Mouse (Mus musculus): ENCODE measurements at regions not wholly inside any gene's neighbourhood (a gene's known extent, or its start where the extent isn't known, plus 50 kb on each side); places are given as distances from the start of the nearest gene placed in this dataset.
"Not testable (repeated sequence)": the region's sequence is repeated elsewhere in the genome, so short reads cannot be mapped to it uniquely, and the experiment has no call there.

GRCm38 (mm10) chr2:147307488-147308386, 54.0 kb upstream of the Pax1 start:
- DNase-seq: peak; percentile 13

- DNase-seq: no peak
Observed at GRCm38 (mm10) chr2:147306728-147307127, 55.0 kb upstream of the Pax1 start.

GRCm38 (mm10) chr2:147305262-147305661, 56.5 kb upstream of the Pax1 start:
- no peak for DNase-seq

DNA sequence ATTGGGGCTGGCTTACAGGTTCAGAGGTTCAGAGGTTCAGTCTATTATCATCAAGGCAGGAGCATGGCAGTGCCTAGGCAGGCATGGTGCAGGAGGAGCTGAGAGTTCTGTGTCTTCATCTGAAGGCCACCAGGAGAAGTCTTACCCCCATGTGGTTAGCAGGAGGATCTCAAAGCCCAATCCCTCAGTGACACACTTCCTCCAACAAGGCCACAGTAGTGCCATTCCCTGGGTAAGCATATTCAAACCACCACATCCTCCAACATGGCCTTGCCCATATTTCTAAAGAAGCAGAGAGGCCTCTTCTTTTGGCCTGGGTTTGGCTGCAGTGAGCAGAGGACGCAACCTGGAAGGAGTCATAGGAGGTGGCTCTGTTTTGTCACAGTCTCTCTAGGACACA, 61.2 kb upstream of the Pax1 start:
- DNase-seq: no peak

GRCm38 (mm10) chr2:147299359-147299758, 62.4 kb upstream of the Pax1 start:
- no peak for DNase-seq

DNA sequence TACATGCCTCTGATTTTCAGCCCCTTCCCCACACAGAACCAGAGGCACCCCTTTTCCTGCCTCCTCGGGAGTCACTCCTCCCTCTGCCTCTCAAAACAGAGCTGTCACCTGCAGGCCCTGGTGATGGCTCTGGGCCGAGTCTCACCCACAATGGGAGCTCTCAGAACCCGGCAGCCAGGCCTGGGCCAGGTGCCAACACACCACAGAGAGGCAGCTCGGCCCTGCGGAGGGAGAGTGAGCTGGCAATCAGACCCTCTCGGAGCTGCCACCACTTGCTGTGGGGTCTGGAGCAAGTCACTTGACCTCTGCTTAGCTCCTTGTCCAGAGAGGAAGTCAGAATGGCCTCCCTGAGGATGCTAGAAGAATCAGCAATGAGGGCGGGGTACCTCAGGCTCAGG, 63.2 kb upstream of the Pax1 start:
- DNase-seq: no peak

DNA sequence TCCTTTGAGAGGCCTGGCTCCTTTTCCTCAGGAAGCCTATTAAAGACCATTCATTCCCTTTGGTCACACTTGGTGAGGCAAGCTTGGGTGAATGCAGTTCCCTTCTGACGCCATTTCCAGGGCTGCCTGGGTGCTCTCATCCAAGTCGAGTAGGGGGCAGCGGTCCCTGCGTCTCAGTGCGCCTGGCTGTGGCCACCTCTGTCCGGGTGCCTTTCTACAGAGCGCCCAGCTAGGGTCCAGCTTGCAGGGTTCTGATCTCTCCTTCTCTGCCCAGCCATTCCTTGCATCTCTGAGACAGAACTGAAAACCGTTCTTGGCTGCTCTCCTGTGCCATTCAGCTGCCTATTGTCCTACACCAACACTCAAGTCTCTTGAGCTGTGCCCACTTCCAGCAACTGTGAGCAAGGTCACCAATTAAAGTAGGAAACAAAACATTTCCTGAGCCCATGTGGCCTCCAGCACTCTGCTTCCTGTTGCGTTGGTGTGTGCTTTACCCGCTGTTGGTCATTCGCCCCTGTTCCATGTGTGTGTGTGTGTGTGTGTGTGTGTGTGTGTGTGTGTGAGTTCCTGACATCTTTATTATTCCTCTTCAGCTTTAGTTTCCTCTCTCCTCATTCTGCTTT, 63.7 kb upstream of the Pax1 start:
- no peak for DNase-seq

GRCm38 (mm10) chr2:147294926-147295325, 66.8 kb upstream of the Pax1 start:
- DNase-seq: not testable (repeated sequence)

- no peak for DNase-seq
Observed at GRCm38 (mm10) chr2:147293294-147293688, 68.4 kb upstream of the Pax1 start.

DNA sequence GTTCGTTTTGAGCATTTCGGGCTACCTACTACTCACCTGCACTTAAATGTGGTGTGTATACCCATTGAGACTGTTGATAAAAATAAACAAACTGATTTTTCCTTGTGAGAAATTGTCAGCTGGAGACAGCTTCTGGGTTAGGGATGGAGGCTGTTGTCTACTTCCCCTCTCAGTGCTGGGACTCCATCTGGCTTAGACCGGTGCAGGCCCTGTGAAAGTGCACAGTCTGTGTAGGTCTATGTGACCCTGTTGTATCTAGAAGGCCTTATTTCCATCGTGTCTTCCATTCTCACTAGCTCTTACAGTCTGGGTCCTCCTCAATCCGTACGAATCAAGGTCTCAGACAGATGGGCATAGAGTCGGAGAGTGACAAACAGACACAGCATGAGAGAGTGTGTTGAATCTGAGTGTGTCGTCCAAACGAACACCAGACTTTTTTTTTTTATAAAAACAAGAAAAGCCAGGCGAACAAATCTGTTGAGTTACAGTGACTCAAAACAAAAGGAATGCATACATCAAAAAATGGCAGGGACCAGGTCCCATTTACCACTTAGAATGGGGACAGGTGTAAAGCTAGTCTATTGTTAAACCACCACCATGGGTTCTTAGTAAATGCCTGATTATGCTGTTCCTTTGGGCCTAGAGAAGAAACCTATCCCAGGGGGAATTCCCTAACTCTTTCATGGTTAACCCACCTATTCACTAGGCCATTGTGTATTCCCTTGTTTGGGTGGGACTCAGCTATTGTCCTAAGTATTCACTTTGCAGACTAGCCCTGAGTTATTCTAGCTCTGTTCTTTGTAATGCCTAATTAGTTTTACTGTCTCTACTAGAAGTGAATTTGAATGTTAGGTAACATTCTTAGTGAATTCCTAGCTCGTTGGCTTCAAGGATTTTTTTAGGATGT, 69.1 kb upstream of the Pax1 start:
- no peak for DNase-seq

GRCm38 (mm10) chr2:147283390-147283789, 78.3 kb upstream of the Pax1 start:
- DNase-seq: no peak

DNA sequence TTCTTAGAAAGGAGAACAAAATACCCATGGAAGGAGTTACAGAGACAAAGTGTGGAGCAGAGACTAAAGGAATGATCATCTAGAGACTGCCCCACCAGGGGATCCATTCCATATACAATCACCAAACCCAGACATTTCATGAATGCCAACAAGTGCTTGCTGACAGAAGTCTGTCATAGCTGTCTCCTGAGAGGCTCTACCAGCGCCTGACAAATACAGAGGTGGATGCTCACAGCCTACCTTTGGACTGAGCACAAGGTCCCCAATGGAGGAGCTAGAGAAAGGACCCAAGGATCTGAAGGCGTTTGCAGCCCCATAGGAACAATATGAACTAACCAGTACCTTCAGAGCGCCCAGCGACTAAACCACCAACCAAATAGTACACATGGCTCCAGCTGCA, 83.6 kb upstream of the Nkx2-2 start:
- no peak for DNase-seq

GRCm38 (mm10) chr2:147269171-147269570, 75.1 kb upstream of the Nkx2-2 start:
- DNase-seq: no peak

DNA sequence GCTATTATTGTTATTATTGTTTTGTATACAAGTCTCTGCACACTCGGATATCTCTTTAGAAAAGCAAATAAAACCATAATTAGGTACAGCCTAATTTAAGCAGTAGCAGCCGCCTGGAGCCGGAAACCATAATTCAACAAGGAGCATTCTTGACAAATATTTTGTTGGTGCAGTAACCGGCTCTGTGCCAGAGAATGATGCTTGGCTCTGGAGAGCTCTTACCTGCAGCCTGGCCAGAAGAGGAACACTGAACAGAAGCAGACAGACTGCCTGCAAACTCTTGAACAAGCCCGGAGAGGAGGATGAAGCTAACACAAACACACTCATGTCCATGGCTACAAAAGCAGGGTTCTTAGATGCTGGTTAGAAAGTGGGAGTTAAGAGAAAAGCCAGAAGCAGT, 73.9 kb upstream of the Nkx2-2 start:
- DNase-seq: no peak

GRCm38 (mm10) chr2:147267257-147267656, 73.2 kb upstream of the Nkx2-2 start:
- no peak for DNase-seq

DNA sequence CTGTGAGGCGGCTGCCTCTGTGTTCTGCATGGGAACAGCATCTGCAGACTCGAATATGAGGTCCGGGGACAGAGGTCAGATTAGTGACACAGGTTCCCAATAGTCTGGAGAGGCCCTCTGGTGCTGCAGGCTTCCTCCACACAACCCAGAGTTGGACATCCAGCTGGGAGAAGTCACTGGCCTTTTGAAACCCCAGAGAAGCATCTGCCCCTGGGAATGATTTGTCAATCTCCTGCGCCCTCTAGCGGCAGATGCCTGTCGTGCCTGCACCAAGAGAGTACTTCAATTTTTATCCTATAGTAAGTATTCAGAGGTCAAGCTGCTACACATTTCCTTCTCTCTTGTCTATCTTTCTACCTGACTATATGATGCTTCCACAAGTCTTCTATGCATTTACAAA, 62.7 kb upstream of the Nkx2-2 start:
- peak; percentile 14 for DNase-seq

DNA sequence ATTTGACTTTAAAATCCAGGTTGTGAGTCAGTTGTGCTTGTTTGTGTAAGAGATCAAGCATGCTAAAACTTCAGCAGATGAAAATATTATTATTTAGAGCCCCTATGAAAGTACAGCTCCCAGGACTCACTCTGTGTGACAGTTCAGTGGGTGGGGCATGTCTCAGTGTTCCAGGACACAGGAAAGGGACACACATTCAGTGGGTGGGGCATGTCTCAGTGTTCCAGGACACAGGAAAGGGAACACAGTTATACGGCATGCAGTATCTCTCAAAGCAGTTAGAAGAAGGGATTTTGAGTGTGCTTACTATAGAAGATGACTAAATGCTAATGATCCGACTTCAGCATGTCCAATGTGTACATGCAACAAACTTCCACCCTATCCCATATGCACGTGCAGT, 60.9 kb upstream of the Nkx2-2 start:
- no peak for DNase-seq

GRCm38 (mm10) chr2:147254137-147254536, 60.1 kb upstream of the Nkx2-2 start:
- no peak for DNase-seq

DNA sequence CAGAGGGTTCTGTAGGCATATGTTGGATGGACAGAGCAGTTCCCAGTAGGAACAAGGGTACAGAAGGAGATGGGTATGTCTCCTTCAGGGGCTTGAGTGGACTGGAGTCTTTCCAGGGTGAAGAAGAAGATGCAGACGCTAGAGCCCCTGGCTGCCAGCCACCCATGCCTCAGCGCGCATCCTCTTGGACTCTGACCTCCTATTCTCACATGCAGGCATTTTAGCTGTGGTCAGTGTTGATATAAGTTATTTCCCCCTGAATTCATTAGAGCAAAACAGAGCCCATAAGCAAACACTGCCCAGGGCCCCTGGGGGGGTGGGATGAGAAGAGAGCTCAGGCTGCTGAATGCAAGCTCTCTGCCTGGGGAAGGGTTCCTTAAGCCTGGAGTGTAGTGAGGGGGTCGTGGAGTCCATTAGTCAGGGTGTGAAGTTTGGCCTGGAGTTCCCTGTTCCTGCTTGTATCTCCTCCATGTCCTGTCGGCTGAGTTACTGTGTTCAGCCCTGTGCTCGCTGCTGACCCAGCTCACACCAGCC, 54.0 kb upstream of the Nkx2-2 start:
- DNase-seq: no peak

DNA sequence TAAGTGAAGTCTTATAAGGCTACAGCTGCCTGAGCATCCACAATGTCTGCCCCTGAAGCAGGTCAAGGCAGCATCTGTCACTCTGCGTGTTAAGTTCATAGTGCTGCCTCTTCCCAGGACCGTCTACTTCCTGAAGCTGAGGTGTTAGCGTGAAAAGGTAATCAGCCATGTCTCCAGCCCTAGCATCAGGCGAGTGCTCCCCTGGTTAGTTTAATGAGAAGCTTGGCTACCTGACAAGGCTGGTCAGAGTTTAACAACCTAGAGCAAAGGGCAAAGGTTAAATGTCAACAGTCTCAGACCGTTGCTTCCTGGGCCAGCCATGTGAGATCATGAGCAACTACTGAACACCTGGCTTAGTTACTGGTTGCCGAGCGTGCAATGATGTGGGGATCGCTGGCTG, 53.2 kb upstream of the Nkx2-2 start:
- no peak for DNase-seq

- no peak for DNase-seq
Observed at GRCm38 (mm10) chr2:147244406-147244805, 50.4 kb upstream of the Nkx2-2 start.

Measured in adrenal gland, adult 8-10 months (tissue).